Mouse (Mus musculus) fat pad, adult 2 months (tissue): ENCODE data around the gene Itgb1bp1.
A peak's percentile ranks its signal among the peaks of the same experiment; 100 is the strongest.

Source experiments
- DNase-seq: peaks from one replicate; pipeline ENCODE4 v3.0.0-alpha.2; 2011; ENCODE audit warnings: low read depth, low spot score; ENCODE audit errors: extremely low read depth

Itgb1bp1 gene

DNA sequence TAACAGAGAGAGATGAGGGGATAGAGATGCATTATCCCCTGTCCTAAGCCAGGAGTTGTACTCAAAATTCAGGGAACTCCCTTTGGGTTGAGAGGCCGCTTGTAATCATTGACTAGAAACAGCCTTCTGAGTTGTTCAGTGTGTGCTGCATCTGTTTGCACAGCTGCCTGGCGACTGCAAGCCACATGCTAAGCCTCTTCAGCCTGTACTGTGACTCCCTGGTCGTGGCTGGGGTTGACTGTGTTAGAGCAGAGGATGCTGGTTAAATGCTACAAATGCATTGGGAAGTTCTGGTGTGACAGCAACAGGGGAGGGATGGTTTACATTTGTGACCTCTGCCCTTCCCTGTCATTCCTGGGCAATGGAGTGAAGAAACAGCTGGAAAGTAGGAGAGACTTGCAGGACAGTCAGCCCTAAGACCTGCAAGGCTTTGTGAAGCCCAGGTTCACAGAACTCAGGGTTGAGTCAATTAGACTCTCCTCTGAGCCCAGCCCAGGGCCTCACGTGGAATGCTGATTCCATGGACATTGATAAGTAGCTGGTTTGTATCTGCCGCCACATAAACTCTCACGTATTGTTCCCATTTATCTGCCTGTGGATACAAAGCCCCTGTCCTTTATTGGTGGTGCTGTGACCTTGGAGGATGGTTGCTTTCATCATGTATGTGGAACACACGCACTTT is 38.2 kb downstream of the Itgb1bp1 start:
- DNase-seq = no peak

GRCm38 (mm10) chr12:21244375-21244960 is 41.6 kb downstream of the Itgb1bp1 start:
- DNase-seq = no peak

GRCm38 (mm10) chr12:21241965-21242364 is 44.1 kb downstream of the Itgb1bp1 start:
- no peak for DNase-seq

DNA sequence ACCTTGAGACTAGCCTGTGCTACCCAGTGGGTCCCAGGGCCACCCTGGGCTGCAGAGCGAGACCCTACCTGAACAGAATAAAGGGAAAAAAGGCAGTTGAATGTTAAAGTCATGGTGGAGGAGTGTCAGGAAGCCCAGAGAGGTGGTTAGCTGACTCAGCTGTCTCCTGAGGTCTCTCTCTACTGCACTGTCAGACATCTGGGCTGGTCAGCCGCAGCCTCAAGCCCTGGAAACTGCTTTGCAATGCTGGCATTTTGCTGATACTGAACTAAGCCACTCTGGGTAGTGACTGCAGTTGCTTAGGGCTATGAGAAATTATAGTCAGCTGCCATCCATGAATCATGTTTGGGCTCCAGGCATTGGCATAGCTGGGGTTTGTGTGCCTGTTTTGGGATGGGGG is 51.5 kb downstream of the Itgb1bp1 start:
- DNase-seq = no peak

DNA sequence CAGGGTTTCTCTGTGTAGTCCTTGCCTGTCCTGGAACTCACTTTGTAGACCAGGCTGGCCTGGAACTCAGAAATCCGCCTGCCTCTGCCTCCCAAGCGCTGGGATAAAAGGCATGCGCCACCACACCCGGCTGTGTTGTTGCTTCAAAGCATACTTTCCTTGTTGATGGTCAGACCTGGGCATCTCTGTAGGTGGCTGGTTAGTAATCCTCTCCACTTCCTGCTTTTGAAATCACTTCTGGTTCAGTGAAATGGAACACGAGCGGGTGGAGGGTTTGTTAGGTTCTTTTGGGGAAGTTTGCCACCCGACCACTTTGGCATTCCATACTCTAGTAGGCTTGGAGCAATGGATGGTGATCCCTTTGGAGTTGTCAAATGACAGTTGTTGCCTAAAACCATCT is 52.4 kb downstream of the Itgb1bp1 start:
- DNase-seq = no peak

DNA sequence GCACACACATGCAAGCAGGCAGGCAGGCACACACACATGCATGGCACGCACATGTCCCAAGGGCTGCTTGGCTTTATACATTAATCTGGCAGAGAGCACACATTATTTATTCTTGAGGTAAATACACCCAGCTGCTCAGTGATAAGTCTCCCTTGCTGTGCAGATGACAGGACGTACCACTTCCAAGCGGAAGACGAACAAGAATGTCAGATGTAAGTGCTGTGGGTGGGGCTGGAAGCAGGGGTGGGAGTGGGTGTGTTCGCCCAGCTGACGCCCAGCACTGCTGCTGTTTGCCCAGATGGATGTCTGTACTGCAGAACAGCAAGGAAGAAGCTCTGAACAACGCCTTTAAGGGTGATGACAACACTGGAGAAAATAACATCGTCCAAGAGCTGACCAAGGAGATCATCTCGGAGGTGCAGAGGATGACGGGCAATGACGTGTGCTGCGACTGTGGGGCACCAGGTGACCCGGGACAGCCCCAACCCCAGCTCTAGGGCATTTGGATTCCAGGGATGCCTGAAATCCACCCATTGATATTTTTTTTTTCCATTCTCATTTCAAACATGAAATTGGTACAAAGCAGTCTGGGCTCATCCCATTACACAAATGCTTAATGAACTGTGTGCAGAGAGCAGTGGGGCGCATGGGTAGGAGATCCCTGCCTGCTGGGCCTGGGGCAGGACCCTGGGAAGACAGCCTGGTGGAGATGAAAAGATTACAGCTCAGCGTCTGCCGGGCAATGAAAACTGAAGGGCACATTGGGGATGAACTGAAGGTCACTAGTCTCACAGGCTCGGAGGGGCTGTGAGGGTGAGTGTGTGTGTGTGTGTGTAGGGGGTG is 56.8 kb downstream of the Itgb1bp1 start:
- no peak for DNase-seq

- no peak for DNase-seq
Measured at GRCm38 (mm10) chr12:21228650-21229049, 57.4 kb downstream of the Itgb1bp1 start.

- DNase-seq = peak; percentile 25
Measured at GRCm38 (mm10) chr12:21227076-21227980, 58.8 kb downstream of the Itgb1bp1 start.

GRCm38 (mm10) chr12:21226316-21226715 is 59.8 kb downstream of the Itgb1bp1 start:
- no peak for DNase-seq

DNA sequence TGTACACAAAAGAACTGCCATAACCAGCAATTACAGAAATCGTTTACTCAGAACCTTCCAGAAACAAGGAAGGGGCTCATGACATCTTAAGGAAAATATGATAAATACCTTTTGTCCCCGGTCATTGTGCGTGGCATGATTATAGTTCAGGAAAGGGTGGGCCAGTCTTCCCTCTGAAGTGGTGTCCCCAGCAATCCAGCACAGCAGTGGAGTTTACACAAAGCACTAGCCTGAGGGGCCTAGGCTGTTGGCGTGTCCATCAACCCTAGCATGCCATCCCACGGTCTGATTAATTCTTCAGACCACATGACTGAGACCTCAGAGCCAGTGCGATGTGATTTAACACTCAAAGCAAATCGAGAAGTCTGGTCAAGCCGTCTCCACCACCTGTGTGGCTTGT is 60.7 kb downstream of the Itgb1bp1 start:
- DNase-seq = no peak

DNA sequence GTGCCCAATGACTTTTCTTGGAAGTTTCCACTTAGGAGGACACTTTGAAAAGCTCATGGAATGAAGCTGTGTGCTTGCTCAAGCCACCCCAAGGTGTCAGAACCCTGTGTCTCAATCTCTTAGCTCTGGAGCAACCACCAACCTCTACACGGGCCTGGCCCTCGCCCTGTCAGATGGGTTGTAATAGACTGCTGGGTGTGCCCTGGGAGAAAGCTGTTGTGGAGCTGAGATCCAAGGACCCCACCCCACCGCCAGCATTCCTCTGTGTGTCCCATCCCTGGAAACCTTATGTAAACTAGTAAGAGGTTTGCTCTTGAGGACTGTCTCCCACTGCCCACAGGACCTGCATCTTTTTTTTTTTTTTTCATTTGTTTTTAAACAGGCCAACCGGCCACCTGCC is 62.2 kb downstream of the Itgb1bp1 start:
- DNase-seq = no peak

- no peak for DNase-seq
Measured at GRCm38 (mm10) chr12:21220596-21220995, 65.5 kb downstream of the Itgb1bp1 start.

- DNase-seq = no peak
Measured at GRCm38 (mm10) chr12:21217776-21218444, 68.2 kb downstream of the Itgb1bp1 start.

DNA sequence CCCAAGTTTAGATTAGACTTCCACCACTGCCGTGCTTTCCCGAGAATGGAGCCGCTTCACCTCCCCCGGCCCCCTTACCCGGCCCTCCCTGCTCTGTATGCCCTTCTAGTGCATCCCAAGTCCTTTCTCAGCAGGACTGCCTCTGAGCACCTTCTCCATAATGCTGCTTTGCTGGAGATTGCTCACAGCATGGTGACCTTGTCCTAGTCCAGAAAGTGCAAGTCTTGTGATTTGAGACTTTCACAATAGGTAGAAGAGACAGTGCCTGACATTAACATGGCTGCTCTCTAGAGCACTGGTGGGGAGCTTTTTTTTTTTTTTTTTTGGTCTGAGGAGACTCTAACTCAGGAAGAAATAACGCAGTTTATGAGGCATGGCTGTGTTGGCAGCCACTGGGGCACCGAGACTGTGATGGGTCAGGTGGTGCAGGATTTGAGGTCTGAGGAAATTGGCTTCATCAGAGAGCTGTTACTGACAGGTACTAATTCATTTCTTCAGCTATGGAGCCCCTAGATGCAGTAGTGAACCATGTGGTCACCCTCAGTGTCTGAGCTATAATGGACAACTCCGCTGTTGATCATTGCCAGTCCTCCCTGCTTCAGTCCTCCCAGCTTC is 71.4 kb downstream of the Itgb1bp1 start:
- DNase-seq = no peak

GRCm38 (mm10) chr12:21212876-21213275 is 73.2 kb downstream of the Itgb1bp1 start:
- DNase-seq = no peak

DNA sequence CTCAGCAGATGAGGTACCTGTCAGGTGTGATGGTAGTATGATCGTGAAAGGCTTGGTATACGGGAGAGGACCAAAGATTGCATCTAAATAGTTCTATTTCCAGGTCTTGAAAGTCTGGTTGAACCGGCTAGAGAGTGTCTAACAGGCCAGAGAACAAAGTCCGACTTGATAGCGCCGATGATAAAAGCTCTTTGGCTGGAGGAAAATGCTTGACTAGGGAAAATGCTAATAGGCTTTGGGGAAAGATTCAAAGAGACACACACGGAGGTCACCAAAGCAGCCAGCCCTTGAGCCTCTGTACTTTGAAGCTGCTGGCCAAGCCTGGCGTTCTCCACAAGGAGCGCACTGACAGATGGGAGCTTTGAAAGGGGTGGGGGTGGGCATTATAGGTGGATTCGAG is 76.8 kb downstream of the Itgb1bp1 start:
- DNase-seq = no peak

GRCm38 (mm10) chr12:21208172-21208795 is 77.8 kb downstream of the Itgb1bp1 start:
- no peak for DNase-seq

GRCm38 (mm10) chr12:21207422-21207821 is 78.7 kb downstream of the Itgb1bp1 start:
- no peak for DNase-seq

DNA sequence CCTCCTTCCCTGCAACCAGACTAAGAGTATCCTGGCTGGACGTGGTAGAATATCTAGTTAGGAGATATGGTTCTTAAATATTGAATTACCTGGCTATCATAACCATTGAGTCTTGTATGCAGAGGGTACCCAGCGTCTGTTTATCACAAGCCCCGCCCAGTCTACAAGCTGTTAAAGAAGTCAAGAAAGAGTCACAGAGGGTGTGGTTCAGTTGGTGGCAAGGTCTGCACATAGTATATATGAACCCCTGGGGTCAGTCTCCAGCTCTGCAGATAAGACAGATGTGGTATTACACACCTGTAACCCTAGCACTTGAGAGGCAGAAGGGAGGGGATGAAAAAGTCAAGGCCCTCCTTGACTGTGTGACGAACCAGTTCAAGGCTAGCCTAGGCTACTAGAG is 80.3 kb downstream of the Itgb1bp1 start:
- DNase-seq = no peak
